Mouse (Mus musculus): ENCODE measurements at regions not wholly inside any gene's neighbourhood (a gene's known extent, or its start where the extent isn't known, plus 50 kb on each side); places are given as distances from the start of the nearest gene placed in this dataset.

- Histone ChIP-seq H3K4me2 (replicated peaks) (no peak overlapping the region), H3K4me1 (replicated peaks) (no peaks in the 10 kb centered on the region), H3K36me3 (no peaks in the 10 kb centered on the region), H3K9me3 (no peaks in the 10 kb centered on the region), H3K27ac (no peak overlapping the region), H3K9ac (no peak overlapping the region), H3K4me3 (replicated peaks) (no peak overlapping the region), H3K27me3 (replicated peaks) (no peaks in the 10 kb centered on the region)
- WGBS, result 56% methylated on average over 17 of the region's 17 CpGs
- ATAC-seq, result no peak
Measured at GRCm38 (mm10) chr5:100266671-100267510, 107.3 kb upstream of the Tmem150c start.

DNA sequence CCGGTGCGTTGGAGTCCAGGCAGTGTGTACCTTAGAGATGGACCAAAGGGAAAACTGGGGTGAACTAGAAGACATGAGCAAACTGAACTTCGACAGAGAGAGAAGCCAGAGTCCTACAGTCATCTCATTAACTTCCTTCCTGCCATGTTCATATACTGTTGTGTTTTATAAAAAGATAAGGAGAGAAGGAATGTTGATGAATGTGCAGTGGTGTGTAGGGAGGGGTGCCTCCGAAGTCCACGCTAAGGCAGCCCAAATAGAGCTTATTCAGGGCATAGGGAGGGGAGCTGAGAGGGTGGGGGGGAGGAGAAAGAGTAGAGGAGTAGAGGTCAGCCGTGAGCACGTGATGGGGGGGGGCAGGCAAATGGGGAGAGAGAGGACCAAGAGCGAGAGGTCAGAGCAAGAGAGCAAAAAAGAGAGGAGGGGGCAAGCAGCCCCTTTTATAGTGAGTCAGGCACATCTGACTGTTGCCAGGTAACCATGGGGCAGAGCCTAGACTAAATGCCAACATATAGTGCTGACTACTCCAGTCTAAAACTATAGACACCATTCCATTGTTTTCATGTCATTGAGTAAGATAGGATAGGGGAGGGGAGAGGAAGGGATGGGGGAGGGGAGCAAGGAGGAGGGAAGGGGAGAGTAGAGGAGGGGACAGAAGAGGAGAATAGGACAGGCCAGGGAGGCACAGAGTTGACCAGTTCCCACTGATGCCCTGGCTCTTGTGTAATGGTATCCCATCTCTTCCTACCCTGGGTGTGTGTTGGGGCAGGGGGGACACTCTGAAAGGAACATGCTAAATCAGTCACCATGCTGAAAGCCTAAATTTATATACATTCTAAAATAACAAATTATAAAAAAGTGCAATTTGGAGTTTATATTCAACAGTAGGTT lies 100.4 kb upstream of the Tmem150c start:
- Histone ChIP-seq H3K4me1 (replicated peaks) (0 out of 2 replicates have a peak, but pooled peaks cover 7% of the 10 kb centered on the region), H3K9ac (no peak overlapping the region), H3K36me3 (no peaks in the 10 kb centered on the region), H3K27me3 (replicated peaks) (no peaks in the 10 kb centered on the region), H3K4me3 (replicated peaks) (no peak overlapping the region), H3K4me2 (replicated peaks) (no peak overlapping the region), H3K27ac (0 out of 2 replicates have a peak overlapping the region, but pooled peaks have one; percentile 56), H3K9me3 (no peaks in the 10 kb centered on the region)
- ATAC-seq, result peak; percentile 25; the same call in 1 of the 2 replicates
- 69% methylated on average over 8 of the region's 8 CpGs for WGBS

- no peaks in the 10 kb centered on the region for H3K27me3 ChIP-seq (replicated peaks)
- no peak overlapping the region for H3K9ac ChIP-seq
- H3K4me1 ChIP-seq (replicated peaks), result 0 out of 2 replicates have a peak, but pooled peaks cover 7% of the 10 kb centered on the region
- 0 out of 2 replicates have a peak overlapping the region, but pooled peaks have one; percentile 56 for H3K27ac ChIP-seq
- WGBS, result 59% methylated on average over 12 of the region's 12 CpGs
- H3K4me2 ChIP-seq (replicated peaks), result no peak overlapping the region
- peak; percentile 43; the same call in 1 of the 2 replicates for ATAC-seq
- H3K4me3 ChIP-seq (replicated peaks), result no peak overlapping the region
- no peaks in the 10 kb centered on the region for H3K36me3 ChIP-seq
- no peaks in the 10 kb centered on the region for H3K9me3 ChIP-seq
Measured at GRCm38 (mm10) chr5:100258952-100259710, 99.5 kb upstream of the Tmem150c start.

DNA sequence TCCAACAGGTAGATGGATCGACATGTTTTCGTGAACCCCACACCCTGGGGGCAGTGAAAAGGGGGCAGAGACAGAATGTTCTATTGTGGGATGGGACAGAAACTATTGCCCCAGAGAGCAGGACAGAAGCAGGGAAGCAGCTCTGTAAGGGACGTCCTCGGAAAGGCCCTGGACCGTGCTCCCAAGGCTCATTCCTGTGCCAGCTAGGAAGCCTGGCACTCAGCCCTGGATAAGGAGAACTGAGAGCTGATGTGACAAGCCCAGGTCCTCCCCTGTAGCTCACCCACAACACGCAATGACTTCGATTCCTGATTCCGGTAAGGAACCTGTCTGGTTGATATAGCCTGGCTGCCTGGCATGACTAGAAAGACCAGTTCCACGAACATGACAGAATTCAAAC lies 95.7 kb upstream of the Tmem150c start:
- Histone ChIP-seq H3K27me3 (replicated peaks) (no peaks in the 10 kb centered on the region), H3K9ac (no peak overlapping the region), H3K4me2 (replicated peaks) (no peak overlapping the region), H3K27ac (no peak overlapping the region), H3K9me3 (no peaks in the 10 kb centered on the region), H3K4me3 (replicated peaks) (no peak overlapping the region), H3K4me1 (replicated peaks) (0 out of 2 replicates have a peak, but pooled peaks cover 7% of the 10 kb centered on the region), H3K36me3 (no peaks in the 10 kb centered on the region)
- ATAC-seq, result no peak
- 91% methylated on average over 9 of the region's 9 CpGs for WGBS

- Histone ChIP-seq H3K36me3 (no peaks in the 10 kb centered on the region), H3K4me1 (replicated peaks) (no peaks in the 10 kb centered on the region), H3K4me3 (replicated peaks) (no peak overlapping the region), H3K9ac (no peak overlapping the region), H3K4me2 (replicated peaks) (no peak overlapping the region), H3K27ac (no peak overlapping the region), H3K27me3 (replicated peaks) (no peaks in the 10 kb centered on the region), H3K9me3 (no peaks in the 10 kb centered on the region)
- WGBS, result 91% methylated on average over 6 of the region's 6 CpGs
- ATAC-seq, result no peak
Measured at GRCm38 (mm10) chr5:100252036-100252435, 92.4 kb upstream of the Tmem150c start.

DNA sequence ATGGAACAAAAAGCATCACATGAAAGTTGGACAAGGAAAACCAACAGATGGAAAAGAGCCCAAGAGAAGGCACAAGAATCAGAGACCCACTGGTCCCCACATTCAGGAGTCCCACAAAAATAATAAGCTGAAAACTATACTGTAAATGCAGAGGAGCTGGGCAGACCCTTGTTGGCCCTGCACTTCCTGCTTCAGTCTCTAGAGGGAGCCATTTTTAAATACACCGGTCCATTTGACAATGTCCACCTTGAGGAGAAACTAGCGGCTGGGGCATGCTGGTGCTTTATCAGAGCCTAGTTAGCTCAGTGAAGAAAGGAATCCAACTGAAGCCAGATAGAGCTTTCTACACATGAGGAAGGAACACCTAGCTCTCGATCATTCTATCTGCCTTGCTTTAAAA lies 90.1 kb upstream of the Tmem150c start:
- Histone ChIP-seq H3K9ac (no peak overlapping the region), H3K27ac (no peak overlapping the region), H3K27me3 (replicated peaks) (no peaks in the 10 kb centered on the region), H3K36me3 (no peaks in the 10 kb centered on the region), H3K9me3 (no peaks in the 10 kb centered on the region), H3K4me1 (replicated peaks) (no peaks in the 10 kb centered on the region), H3K4me3 (replicated peaks) (no peak overlapping the region), H3K4me2 (replicated peaks) (no peak overlapping the region)
- WGBS, result 63% methylated on average over 3 of the region's 3 CpGs
- ATAC-seq, result no peak

GRCm38 (mm10) chr5:100248611-100249010 lies 89.0 kb upstream of the Tmem150c start:
- H3K9ac ChIP-seq, result no peak overlapping the region
- no peak overlapping the region for H3K4me2 ChIP-seq (replicated peaks)
- H3K4me3 ChIP-seq (replicated peaks), result no peak overlapping the region
- H3K36me3 ChIP-seq, result no peaks in the 10 kb centered on the region
- H3K27ac ChIP-seq, result no peak overlapping the region
- no peak for ATAC-seq
- 62% methylated on average over 5 of the region's 5 CpGs for WGBS
- H3K27me3 ChIP-seq (replicated peaks), result no peaks in the 10 kb centered on the region
- no peaks in the 10 kb centered on the region for H3K9me3 ChIP-seq
- H3K4me1 ChIP-seq (replicated peaks), result no peaks in the 10 kb centered on the region

- H3K9me3 ChIP-seq, result no peaks in the 10 kb centered on the region
- no peak for ATAC-seq
- H3K9ac ChIP-seq, result no peak overlapping the region
- H3K4me1 ChIP-seq (replicated peaks), result no peaks in the 10 kb centered on the region
- H3K36me3 ChIP-seq, result no peaks in the 10 kb centered on the region
- no peak overlapping the region for H3K4me2 ChIP-seq (replicated peaks)
- no peaks in the 10 kb centered on the region for H3K27me3 ChIP-seq (replicated peaks)
- 95% methylated on average over 2 of the region's 2 CpGs for WGBS
- no peak overlapping the region for H3K27ac ChIP-seq
- H3K4me3 ChIP-seq (replicated peaks), result no peak overlapping the region
Measured at GRCm38 (mm10) chr5:100246709-100247108, 87.1 kb upstream of the Tmem150c start.

- 40% methylated on average over 3 of the region's 3 CpGs for WGBS
- no peak overlapping the region for H3K4me3 ChIP-seq (replicated peaks)
- H3K9me3 ChIP-seq, result no peaks in the 10 kb centered on the region
- H3K9ac ChIP-seq, result no peak overlapping the region
- no peaks in the 10 kb centered on the region for H3K27me3 ChIP-seq (replicated peaks)
- no peak overlapping the region for H3K27ac ChIP-seq
- H3K4me2 ChIP-seq (replicated peaks), result no peak overlapping the region
- no peaks in the 10 kb centered on the region for H3K36me3 ChIP-seq
- ATAC-seq, result no peak
- no peaks in the 10 kb centered on the region for H3K4me1 ChIP-seq (replicated peaks)
Measured at GRCm38 (mm10) chr5:100244811-100245210, 85.2 kb upstream of the Tmem150c start.

GRCm38 (mm10) chr5:100240876-100241275 lies 81.3 kb upstream of the Tmem150c start:
- no peak for ATAC-seq
- H3K4me3 ChIP-seq (replicated peaks), result no peak overlapping the region
- H3K36me3 ChIP-seq, result no peaks in the 10 kb centered on the region
- H3K27me3 ChIP-seq (replicated peaks), result no peaks in the 10 kb centered on the region
- no peak overlapping the region for H3K4me2 ChIP-seq (replicated peaks)
- 75% methylated on average over 6 of the region's 6 CpGs for whole genome bisulfite sequencing
- no peaks in the 10 kb centered on the region for H3K4me1 ChIP-seq (replicated peaks)
- H3K9ac ChIP-seq, result no peak overlapping the region
- no peak overlapping the region for H3K27ac ChIP-seq
- H3K9me3 ChIP-seq, result no peaks in the 10 kb centered on the region

DNA sequence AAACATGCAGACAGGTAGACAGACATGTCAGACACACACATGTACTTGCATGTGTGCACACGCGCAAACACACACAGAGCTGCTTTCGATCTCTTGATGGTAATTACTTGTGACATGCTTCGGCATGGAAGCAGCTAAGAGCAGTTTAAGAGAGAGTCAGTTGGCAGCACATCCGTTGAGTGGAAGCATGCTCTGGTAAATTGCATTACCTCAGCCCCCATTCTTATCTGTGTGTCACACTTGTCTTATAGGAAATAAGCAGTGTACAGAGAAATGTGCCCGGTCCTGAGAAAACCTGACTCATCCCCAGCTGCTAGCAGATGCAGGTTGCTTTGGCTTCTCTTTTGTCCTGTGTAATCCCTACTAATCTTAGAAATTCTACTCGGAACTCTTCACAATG lies 80.0 kb upstream of the Tmem150c start:
- 68% methylated on average over 7 of the region's 7 CpGs for WGBS
- no peak for ATAC-seq

More for the DNA sequence above, 80.0 kb upstream of the Tmem150c start:
- Histone ChIP-seq H3K4me1 (replicated peaks) (no peaks in the 10 kb centered on the region), H3K4me3 (replicated peaks) (no peak overlapping the region), H3K27me3 (replicated peaks) (no peaks in the 10 kb centered on the region), H3K4me2 (replicated peaks) (no peak overlapping the region), H3K36me3 (no peaks in the 10 kb centered on the region), H3K27ac (no peak overlapping the region), H3K9ac (no peak overlapping the region), H3K9me3 (no peaks in the 10 kb centered on the region)
